Mouse (Mus musculus): ENCODE results near the gene 4930550C14Rik. TPM values are rescaled to one million over a fixed set of nuclear protein-coding genes. Genes with fewer than 3 reads are reported as not detected.
A peak's percentile ranks its signal among the peaks of the same experiment; 100 is the strongest.

Gene 4930550C14Rik
- polyA plus RNA-seq, 1 experiment from 2014 or later, result 0.23 TPM

- Histone ChIP-seq H3K9me3 (replicated peaks) (no peaks in the 10 kb centered on the region), H3K4me2 (peak within 1 kb of the TSS; percentile 86), H3K27me3 (replicated peaks) (no peaks in the 10 kb centered on the region), H3K4me1 (replicated peaks) (no peaks in the 10 kb centered on the region), H3K27ac (ENCODE audit: poor library complexity, severe bottlenecking) (peak within 1 kb of the TSS; percentile 95), H3K36me3 (0 out of 2 replicates have a peak, but pooled peaks cover 7% of the 10 kb centered on the region), H3K4me3 (peak within 1 kb of the TSS; percentile 98), H3K9ac (peak within 1 kb of the TSS; percentile 97)
- peak; percentile 92 for ATAC-seq (ENCODE audit: insufficient number of reproducible peaks, low FRiP score)
- under 1% methylated on average over 68 of the region's 75 CpGs for WGBS
Observed at GRCm38 (mm10) chr9:53383951-53384866, 17.9 kb upstream of the 4930550C14Rik start, which contains the start of gene Kdelc2. Kdelc2 (plus strand) TSS chr9:53384025.

- Histone ChIP-seq H3K4me2 (peak overlapping the region; percentile 86), H3K27ac (ENCODE audit: poor library complexity, severe bottlenecking) (peak overlapping the region; percentile 95), H3K4me1 (replicated peaks) (no peaks in the 10 kb centered on the region), H3K4me3 (peak overlapping the region; percentile 98), H3K9me3 (replicated peaks) (no peaks in the 10 kb centered on the region), H3K9ac (peak overlapping the region; percentile 97), H3K36me3 (0 out of 2 replicates have a peak, but pooled peaks cover 7% of the 10 kb centered on the region), H3K27me3 (replicated peaks) (no peaks in the 10 kb centered on the region)
- WGBS, result 10% methylated on average over 8 of the region's 8 CpGs
- ATAC-seq (ENCODE audit: insufficient number of reproducible peaks, low FRiP score), result peak; percentile 2; the same call in 1 of the 2 replicates
Observed at GRCm38 (mm10) chr9:53384873-53385272, 17.3 kb upstream of the 4930550C14Rik start.

GRCm38 (mm10) chr9:53387431-53387830, 14.7 kb upstream of the 4930550C14Rik start:
- 63% methylated on average over 2 of the region's 2 CpGs for WGBS
- Histone ChIP-seq H3K4me1 (replicated peaks) (no peaks in the 10 kb centered on the region), H3K4me3 (no peak overlapping the region), H3K9ac (no peak overlapping the region), H3K27ac (ENCODE audit: poor library complexity, severe bottlenecking) (no peak overlapping the region), H3K36me3 (peaks cover 13% of the 10 kb centered on the region; the same call in 1 of the 2 replicates), H3K4me2 (no peak overlapping the region), H3K27me3 (replicated peaks) (no peaks in the 10 kb centered on the region), H3K9me3 (replicated peaks) (no peaks in the 10 kb centered on the region)
- ATAC-seq (ENCODE audit: insufficient number of reproducible peaks, low FRiP score), result no peak

GRCm38 (mm10) chr9:53389109-53389508, 13.0 kb upstream of the 4930550C14Rik start:
- Histone ChIP-seq H3K9me3 (replicated peaks) (no peaks in the 10 kb centered on the region), H3K9ac (0 out of 2 replicates have a peak overlapping the region, but pooled peaks have one; percentile 3), H3K4me1 (replicated peaks) (no peaks in the 10 kb centered on the region), H3K4me2 (no peak overlapping the region), H3K27me3 (replicated peaks) (no peaks in the 10 kb centered on the region), H3K4me3 (no peak overlapping the region), H3K36me3 (peaks cover 15% of the 10 kb centered on the region; the same call in 1 of the 2 replicates), H3K27ac (ENCODE audit: poor library complexity, severe bottlenecking) (no peak overlapping the region)
- 84% methylated on average over 3 of the region's 3 CpGs for WGBS
- no peak for ATAC-seq (ENCODE audit: insufficient number of reproducible peaks, low FRiP score)

GRCm38 (mm10) chr9:53390136-53390535, 12.0 kb upstream of the 4930550C14Rik start:
- Histone ChIP-seq H3K4me2 (no peak overlapping the region), H3K4me1 (replicated peaks) (no peaks in the 10 kb centered on the region), H3K27ac (ENCODE audit: poor library complexity, severe bottlenecking) (no peak overlapping the region), H3K9ac (no peak overlapping the region), H3K4me3 (no peak overlapping the region), H3K9me3 (replicated peaks) (no peaks in the 10 kb centered on the region), H3K36me3 (peaks cover 15% of the 10 kb centered on the region; the same call in 1 of the 2 replicates), H3K27me3 (replicated peaks) (no peaks in the 10 kb centered on the region)
- 80% methylated on average over 7 of the region's 7 CpGs for WGBS
- ATAC-seq (ENCODE audit: insufficient number of reproducible peaks, low FRiP score), result no peak

- Histone ChIP-seq H3K27ac (ENCODE audit: poor library complexity, severe bottlenecking) (no peak overlapping the region), H3K4me3 (no peak overlapping the region), H3K9me3 (replicated peaks) (no peaks in the 10 kb centered on the region), H3K4me1 (replicated peaks) (peaks cover 9% of the 10 kb centered on the region), H3K27me3 (replicated peaks) (no peaks in the 10 kb centered on the region), H3K36me3 (peaks cover 12% of the 10 kb centered on the region; the same call in 1 of the 2 replicates), H3K9ac (no peak overlapping the region), H3K4me2 (no peak overlapping the region)
- no peak for ATAC-seq (ENCODE audit: insufficient number of reproducible peaks, low FRiP score)
- 70% methylated on average over 13 of the region's 13 CpGs for WGBS
Observed at GRCm38 (mm10) chr9:53397685-53398387, 4.3 kb upstream of the 4930550C14Rik start.

- no peak overlapping the region for H3K27ac ChIP-seq (ENCODE audit: poor library complexity, severe bottlenecking)
- H3K4me2 ChIP-seq, result no peak overlapping the region
- no peak overlapping the region for H3K9ac ChIP-seq
- H3K9me3 ChIP-seq (replicated peaks), result no peaks in the 10 kb centered on the region
- 5% methylated on average over 5 of the region's 5 CpGs for WGBS
- no peak for ATAC-seq (ENCODE audit: insufficient number of reproducible peaks, low FRiP score)
- peaks cover 9% of the 10 kb centered on the region; the same call in 1 of the 2 replicates for H3K36me3 ChIP-seq
- H3K4me3 ChIP-seq, result no peak overlapping the region
- no peaks in the 10 kb centered on the region for H3K27me3 ChIP-seq (replicated peaks)
- peaks cover 9% of the 10 kb centered on the region for H3K4me1 ChIP-seq (replicated peaks)
Observed at GRCm38 (mm10) chr9:53398388-53398700, 3.8 kb upstream of the 4930550C14Rik start.

GRCm38 (mm10) chr9:53399537-53399936, 2.6 kb upstream of the 4930550C14Rik start:
- Histone ChIP-seq H3K4me3 (no peak overlapping the region), H3K36me3 (peaks cover 9% of the 10 kb centered on the region; the same call in 1 of the 2 replicates), H3K9me3 (replicated peaks) (no peaks in the 10 kb centered on the region), H3K27ac (ENCODE audit: poor library complexity, severe bottlenecking) (no peak overlapping the region), H3K4me2 (no peak overlapping the region), H3K4me1 (replicated peaks) (peaks cover 11% of the 10 kb centered on the region), H3K27me3 (replicated peaks) (no peaks in the 10 kb centered on the region), H3K9ac (no peak overlapping the region)
- no peak for ATAC-seq (ENCODE audit: insufficient number of reproducible peaks, low FRiP score)
- WGBS, result 85% methylated on average over 8 of the region's 8 CpGs

GRCm38 (mm10) chr9:53400696-53401095, 1.4 kb upstream of the 4930550C14Rik start:
- H3K27me3 ChIP-seq (replicated peaks), result no peaks in the 10 kb centered on the region
- no peak for ATAC-seq (ENCODE audit: insufficient number of reproducible peaks, low FRiP score)

GRCm38 (mm10) chr9:53401146-53401545, 979 bp upstream of the 4930550C14Rik start:
- H3K4me2 ChIP-seq, result no peak overlapping the region
- H3K4me3 ChIP-seq, result no peak overlapping the region
- H3K4me1 ChIP-seq (replicated peaks), result peaks cover 14% of the 10 kb centered on the region
- 65% methylated on average over 8 of the region's 8 CpGs for WGBS
- H3K27ac ChIP-seq (ENCODE audit: poor library complexity, severe bottlenecking), result no peak overlapping the region
- H3K27me3 ChIP-seq (replicated peaks), result no peaks in the 10 kb centered on the region
- no peak for ATAC-seq (ENCODE audit: insufficient number of reproducible peaks, low FRiP score)
- peaks cover 8% of the 10 kb centered on the region; the same call in 1 of the 2 replicates for H3K36me3 ChIP-seq
- no peak overlapping the region for H3K9ac ChIP-seq
- no peaks in the 10 kb centered on the region for H3K9me3 ChIP-seq (replicated peaks)

More at GRCm38 (mm10) chr9:53400696-53401095, 1.4 kb upstream of the 4930550C14Rik start:
- no peak overlapping the region for H3K9ac ChIP-seq
- 91% methylated on average over 4 of the region's 4 CpGs for WGBS
- H3K4me1 ChIP-seq (replicated peaks), result peaks cover 14% of the 10 kb centered on the region
- H3K36me3 ChIP-seq, result peaks cover 9% of the 10 kb centered on the region; the same call in 1 of the 2 replicates
- H3K4me2 ChIP-seq, result no peak overlapping the region
- no peak overlapping the region for H3K27ac ChIP-seq (ENCODE audit: poor library complexity, severe bottlenecking)
- no peaks in the 10 kb centered on the region for H3K9me3 ChIP-seq (replicated peaks)
- H3K4me3 ChIP-seq, result no peak overlapping the region

GRCm38 (mm10) chr9:53402991-53403390, 866 bp downstream of the 4930550C14Rik start:
- H3K4me3 ChIP-seq, result no peak overlapping the region

More at GRCm38 (mm10) chr9:53402991-53403390, 866 bp downstream of the 4930550C14Rik start:
- no peak for ATAC-seq (ENCODE audit: insufficient number of reproducible peaks, low FRiP score)
- Histone ChIP-seq H3K9me3 (replicated peaks) (no peaks in the 10 kb centered on the region), H3K9ac (no peak overlapping the region), H3K4me2 (peak overlapping the region; percentile 45), H3K36me3 (peaks cover 7% of the 10 kb centered on the region; the same call in 1 of the 2 replicates), H3K27ac (ENCODE audit: poor library complexity, severe bottlenecking) (peak overlapping the region; percentile 37; the same call in 1 of the 2 replicates), H3K4me1 (replicated peaks) (peaks cover 14% of the 10 kb centered on the region), H3K27me3 (replicated peaks) (no peaks in the 10 kb centered on the region)
- WGBS, result 79% methylated on average over 8 of the region's 8 CpGs
